Mouse (Mus musculus) frontal cortex, postnatal 25 days (tissue): ENCODE data around the gene Dock1.

ENCODE experiments used
- DNase-seq, 2 experiments: peaks; one replicate each; pipeline ENCODE4 v3.0.0; 2022; ENCODE audit warnings: low spot score in 2 of 2

Gene Dock1

DNA sequence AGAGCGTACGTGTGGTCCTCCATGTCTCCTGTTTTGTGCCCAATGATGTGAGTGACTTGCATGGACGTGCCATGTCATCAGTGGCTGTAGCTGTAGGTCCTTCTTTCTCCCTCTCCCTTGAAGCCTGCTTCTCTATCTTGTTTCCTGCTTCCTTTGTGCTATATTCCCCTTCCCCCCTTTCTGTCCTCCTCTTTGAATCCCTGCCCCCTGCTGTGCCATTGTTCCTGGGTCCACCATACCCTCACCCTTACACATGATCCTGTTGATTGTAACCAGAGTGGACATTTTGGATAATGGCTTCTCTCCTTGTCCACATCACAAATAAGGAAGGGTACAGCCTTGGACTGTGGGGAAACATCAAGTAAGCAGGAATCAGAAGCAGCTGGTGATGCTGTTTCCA lies 81.0 kb downstream of the Dock1 start:
- no peak for DNase-seq

- DNase-seq = no peak
Observed at GRCm38 (mm10) chr7:134753417-134753816, 83.0 kb downstream of the Dock1 start.

GRCm38 (mm10) chr7:134757605-134758004 lies 87.2 kb downstream of the Dock1 start:
- no peak for DNase-seq

GRCm38 (mm10) chr7:134761799-134762198 lies 91.3 kb downstream of the Dock1 start:
- DNase-seq = no peak

- no peak for DNase-seq
Observed at GRCm38 (mm10) chr7:134765130-134765529, 94.7 kb downstream of the Dock1 start.

GRCm38 (mm10) chr7:134771314-134771713 lies 100.9 kb downstream of the Dock1 start:
- no peak for DNase-seq

DNA sequence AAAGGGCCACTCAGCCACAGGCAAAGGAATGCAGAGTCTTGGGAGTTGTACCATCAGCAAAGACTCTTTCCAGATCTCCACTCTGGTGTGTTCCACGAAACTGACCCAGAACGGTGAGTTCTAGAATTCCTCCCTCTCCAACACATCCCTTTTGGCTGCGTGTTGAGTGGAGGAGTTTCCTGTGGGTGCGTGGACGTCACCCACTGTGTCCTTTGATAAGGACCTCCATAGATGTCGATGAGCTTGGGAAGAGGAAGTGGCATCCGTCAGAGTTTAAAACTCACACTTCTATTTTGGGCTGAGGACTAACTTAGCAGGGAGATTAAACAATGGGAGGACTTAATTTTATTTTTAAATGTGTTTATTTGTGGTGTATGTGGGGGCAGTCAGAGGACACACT lies 101.9 kb downstream of the Dock1 start:
- DNase-seq = no peak

DNA sequence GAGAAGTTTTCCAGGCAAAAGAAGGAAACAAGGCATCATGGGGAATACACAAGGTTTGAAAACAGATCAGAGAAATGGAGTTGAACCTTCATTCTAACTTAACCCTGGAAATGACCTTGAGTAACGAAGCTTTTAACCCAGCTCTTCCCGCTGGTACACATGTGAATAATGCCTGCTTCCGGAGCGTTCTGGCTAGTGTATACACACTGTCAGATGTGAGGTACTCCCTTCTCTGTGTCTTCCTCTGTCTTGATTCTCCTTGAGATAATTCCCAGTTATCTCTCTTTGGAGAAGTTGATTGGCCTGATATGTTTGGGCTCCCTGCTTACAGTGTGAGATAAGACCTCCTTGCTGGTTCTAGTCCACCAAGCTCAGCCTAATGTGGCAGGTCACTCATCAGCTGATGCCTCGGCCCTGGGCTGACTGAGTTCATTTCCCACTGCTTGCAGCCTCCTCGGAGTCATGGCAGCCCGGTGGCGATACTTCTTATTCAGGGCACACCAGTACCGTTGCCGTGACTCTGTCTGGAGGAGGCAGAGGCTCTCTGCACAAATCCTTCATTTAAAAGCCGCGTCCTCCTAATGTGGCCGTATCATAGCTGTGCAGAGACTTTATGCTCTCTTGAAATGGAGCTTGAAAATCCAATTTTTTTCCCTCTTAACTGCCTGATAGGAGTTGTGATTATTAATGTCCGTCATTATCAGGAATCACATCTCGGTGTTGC lies 102.6 kb downstream of the Dock1 start:
- peak in 1 of 2 experiments; percentile 5 for DNase-seq

GRCm38 (mm10) chr7:134773761-134774415 lies 103.4 kb downstream of the Dock1 start:
- DNase-seq = peak in 1 of 2 experiments; percentile 8

- DNase-seq = peak; percentile 10 to 32
Observed at GRCm38 (mm10) chr7:134774468-134775162, 104.2 kb downstream of the Dock1 start.

DNA sequence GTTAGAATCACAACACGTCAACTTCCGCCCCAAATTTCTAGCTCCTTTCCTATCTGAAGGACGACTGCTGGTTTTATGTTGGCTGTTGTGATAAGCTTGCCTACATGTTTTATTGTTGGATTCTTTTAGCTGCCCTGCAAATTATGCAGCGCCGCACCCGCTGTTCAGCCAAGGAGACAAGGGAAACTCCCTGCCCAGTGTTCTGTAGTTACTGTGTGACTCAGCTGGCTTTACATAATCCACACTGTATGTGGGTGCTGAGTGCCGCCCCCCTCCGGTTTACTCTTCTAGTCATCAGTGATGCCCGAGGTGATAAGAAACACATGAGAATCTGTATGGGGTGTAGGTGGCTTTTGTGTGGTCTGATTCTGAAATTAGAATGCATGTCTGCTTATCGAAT lies 105.2 kb downstream of the Dock1 start:
- peak; percentile 20 to 52 for DNase-seq

DNA sequence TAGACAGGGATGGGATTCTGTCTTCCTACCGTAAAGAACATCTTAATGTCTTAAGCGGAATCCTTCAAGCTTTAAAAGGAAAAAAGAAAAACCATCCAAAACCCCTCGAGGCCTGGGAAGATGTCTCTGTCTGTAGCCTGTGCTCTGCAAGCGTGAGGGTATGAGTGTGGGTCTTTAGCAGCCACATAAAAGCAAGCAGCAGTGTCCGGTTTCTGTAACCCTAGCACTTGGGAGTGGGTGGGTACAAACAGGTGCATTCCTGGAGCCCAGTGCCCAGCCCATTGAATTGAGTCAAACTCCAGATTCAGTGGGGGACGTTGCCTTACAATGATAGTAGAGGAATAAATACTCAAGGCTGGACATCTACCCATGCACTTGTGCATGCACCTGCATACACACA lies 105.9 kb downstream of the Dock1 start:
- DNase-seq = no peak

GRCm38 (mm10) chr7:134779761-134780160 lies 109.3 kb downstream of the Dock1 start:
- no peak for DNase-seq

DNA sequence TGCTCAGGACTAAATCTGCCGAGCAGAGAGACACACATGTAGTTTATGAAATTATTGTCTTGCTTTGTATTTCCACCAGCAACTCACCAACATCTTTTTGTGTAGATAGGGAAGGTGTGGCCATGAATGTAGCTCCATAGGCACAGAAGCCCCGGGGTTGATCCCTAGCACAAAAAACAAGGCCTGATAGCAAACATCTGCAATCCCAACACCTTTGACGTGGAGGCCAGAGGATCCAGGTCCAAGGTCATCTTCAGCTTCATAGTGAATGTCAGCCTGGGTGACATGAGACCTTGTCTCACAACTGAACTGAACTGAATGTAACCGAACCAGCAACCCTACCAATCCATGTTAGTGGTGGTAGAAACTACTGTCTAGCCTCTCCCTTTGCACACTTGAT lies 116.7 kb downstream of the Dock1 start:
- DNase-seq = no peak

GRCm38 (mm10) chr7:134794889-134795288 lies 124.4 kb downstream of the Dock1 start:
- DNase-seq = no peak

DNA sequence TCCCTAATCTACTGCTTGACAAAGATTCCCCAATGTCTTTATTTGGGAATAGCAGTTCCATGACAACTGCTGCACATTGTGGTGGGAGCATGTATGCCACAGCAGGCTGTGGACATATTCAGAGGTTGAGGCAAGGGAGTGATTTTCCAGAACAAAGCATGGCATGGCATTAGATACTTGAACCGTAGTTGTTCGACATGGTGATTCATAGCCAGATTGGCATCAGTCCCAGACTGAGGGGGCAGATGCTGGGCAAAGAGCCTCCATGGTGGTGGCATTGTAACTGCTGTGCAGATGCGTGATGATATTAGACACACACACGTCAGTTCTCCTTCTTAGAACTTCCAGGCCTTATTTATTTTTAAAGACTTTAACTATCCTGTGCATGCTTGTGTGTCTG lies 129.6 kb downstream of the Dock1 start:
- DNase-seq = peak in 1 of 2 experiments; percentile 14

- DNase-seq = no peak
Observed at GRCm38 (mm10) chr7:134804422-134804821, 134.0 kb downstream of the Dock1 start.

DNA sequence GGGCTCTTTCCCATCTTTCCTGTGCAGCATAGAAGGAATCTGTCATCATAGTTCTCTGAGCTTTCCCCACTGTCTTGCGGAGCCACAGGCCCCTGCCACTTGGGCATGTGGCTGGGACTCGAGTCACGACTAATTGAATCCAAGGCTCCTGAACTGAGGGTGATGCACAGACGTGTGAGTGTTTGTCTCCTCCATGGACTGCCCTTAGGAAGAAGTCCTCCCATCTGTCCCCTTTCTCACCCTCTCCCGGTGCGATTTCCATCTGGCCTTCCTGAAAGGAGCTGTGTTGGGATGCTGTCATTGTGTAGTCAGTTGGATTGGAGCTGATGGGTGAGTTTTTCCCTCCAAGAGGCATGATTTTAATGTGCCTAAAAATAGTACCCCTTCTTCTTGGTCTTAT lies 136.3 kb downstream of the Dock1 start:
- DNase-seq = no peak

DNA sequence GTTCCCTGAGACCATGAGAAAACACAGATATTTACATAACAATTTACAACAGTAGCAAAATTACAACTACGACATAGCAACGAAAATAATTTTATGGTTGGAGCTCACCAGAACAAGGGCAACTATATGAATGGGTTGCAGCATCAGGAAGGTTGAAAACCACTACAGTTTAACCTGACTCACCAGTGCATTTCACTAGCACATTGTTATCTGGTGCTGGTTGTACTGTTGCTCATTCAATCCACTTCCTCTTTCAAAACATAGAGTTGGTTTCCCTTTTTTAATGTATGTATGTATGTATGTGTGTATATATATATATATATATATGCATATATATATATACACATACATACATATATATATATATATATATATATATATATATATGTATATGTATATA lies 138.0 kb downstream of the Dock1 start:
- DNase-seq = no peak

GRCm38 (mm10) chr7:134809241-134809975 lies 139.0 kb downstream of the Dock1 start:
- no peak for DNase-seq

GRCm38 (mm10) chr7:134818471-134818870 lies 148.0 kb downstream of the Dock1 start:
- DNase-seq = no peak

DNA sequence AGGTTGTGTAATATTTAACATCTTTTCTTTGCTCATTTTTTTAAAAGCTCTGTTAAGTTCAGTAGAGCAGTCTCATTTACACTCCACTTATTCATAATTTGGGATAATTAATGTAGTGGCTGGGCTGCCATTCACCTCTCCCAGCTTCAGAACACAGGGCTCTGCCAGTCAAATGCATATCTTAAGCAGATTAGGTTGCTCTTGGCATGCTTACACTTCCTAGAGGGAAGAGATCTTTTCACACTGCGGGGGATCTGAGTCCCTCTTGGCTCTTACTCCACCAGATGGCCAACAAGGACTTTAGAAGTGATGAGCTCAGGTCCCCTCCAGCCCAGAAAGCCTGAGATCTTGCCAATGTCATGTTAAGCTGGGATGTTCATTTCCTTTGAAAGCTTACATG lies 150.8 kb downstream of the Dock1 start:
- no peak for DNase-seq
